Mouse (Mus musculus): ENCODE results near the gene Ift22.

GRCm38 (mm10) chr5:136881380-136882009 lies 26.5 kb upstream of the Ift22 start:
- TF ChIP-seq POLR2A (IDR thresholded peaks at IDR 0.05; ENCODE audit: borderline replicate concordance, insufficient read depth, low read length) (no peak), CTCF (IDR thresholded peaks at IDR 0.05; ENCODE audit: borderline replicate concordance, insufficient read depth, low read depth, low read length) (peak; percentile 77)
